Mouse (Mus musculus) spleen, embryonic (tissue): Measurements from ENCODE around the gene Tex13c1.

Source experiments
- CTCF ChIA-PET: fragments of 350-600 bp; sonication (Branson Sonifier 250); formaldehyde crosslinking; loops from one replicate; lab custom pipeline; 2022; lab: Charles Lee

Gene Tex13c1

GRCm38 (mm10) chrX:43590860-43591259 lies at the start of gene Tex13c1:
TSS of gene Tex13c1 (plus strand) at chrX:43591160.
- CTCF ChIA-PET, result no interaction called here
